Mouse (Mus musculus) common myeloid progenitor, adult 5-6 weeks (primary cell): ENCODE measurements at regions not wholly inside any gene's neighbourhood (a gene's known extent, or its start where the extent isn't known, plus 50 kb on each side); places are given as distances from the start of the nearest gene placed in this dataset.

Experiments
- ATAC-seq: replicated peaks from 2 replicates; pipeline ENCODE4 v1.8.0; 2016; ENCODE audit warnings: low read depth, mild to moderate bottlenecking, moderate TSS enrichment, inconsistent platforms; ENCODE audit not compliant: poor library complexity, severe bottlenecking

DNA sequence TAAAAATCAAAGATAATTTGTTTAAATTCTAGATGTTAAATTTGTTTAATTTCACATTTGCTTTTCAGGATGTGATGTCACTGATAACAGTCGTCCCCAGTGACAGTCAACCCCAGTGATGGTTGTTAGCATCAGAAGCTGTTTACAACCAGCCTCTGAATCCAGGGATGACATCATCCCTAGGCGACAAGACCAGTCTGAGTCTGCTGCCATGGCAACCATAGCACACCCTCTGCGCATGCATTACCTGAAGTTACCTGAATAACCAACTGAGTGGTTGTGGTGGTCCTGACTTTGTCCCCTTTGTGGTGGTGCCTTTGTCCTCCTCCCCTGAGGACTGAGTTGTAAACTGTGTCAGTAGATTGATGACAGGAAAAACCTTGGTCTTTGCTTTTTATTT is 92.0 kb upstream of the Zfp644 start:
- ATAC-seq, result no peak

DNA sequence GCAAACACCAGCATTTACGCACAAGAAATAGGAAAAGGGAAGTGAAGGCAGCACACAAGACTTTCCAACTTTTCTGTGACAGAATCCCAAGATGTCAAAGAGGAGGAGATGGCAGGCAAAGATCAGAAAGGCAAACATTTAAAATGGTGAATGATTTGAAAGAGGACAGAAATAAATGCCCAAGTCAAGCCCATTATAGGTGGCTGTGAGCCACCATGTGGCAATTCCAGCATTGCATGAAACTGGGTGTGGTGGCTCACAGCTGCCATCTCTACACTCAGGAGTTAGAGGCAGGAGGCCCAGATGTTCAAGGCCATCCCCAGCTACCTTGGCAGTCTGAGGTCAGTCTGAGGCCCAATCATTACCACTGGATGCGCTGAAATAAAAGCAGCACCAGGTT is 88.0 kb upstream of the Zfp644 start:
- peak; percentile 60; the same call in 1 of the 2 replicates for ATAC-seq

DNA sequence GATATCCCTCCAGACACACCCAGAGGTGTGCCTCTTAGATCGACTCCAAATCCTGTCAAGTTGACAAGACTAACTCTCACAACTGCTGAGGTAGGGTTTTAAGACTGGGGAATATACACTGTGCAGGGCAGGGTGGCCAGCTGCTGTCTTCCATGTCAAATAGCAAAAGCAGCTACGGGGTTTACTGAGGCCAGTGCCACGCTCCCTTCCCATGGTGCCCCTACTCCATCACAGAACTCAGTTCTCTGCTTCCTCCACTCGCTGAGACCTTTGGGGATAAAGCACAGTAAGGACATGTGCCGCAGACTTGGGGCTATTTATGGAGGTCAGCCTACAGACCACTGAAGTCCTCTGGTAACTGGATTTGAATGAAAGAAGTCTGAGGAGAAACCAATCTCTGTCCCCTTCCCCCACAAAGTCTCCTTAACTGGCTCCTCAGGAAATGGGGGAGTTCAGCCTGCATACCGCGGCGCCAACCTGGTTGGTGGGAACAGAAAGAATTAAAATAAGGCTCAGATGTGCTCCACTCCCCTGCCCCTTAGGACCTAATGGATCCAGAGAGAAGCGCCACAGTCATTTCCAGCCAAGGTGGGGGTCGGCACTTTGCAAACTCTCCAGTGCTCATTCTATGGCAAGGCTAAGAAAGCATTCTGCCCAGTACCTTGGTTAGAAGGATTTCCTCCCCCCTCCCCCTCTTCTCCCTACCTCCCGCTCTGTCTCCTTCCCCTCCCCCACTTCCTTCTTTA is 87.0 kb upstream of the Zfp644 start:
- ATAC-seq, result 0 out of 2 replicates have a peak, but pooled peaks have one; percentile 25

DNA sequence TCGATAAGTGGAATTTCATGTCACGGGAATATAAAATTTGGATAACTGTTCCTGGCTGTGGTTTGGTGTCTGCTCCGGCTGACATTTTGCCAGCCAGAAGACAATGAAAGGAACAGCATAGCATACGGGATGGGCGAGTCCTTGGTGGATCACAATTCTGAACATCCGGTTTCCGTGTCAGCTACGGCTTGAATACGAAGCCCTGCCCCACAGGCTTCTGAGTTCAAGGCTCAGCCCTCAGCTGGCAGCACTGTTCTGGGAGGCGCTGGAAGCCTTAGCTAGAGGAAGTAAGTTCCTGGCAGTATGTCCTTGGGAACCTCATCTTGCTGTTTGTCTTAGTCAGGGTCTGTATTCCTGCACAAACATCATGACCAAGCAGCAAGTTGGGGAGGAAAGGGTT is 83.7 kb upstream of the Zfp644 start:
- ATAC-seq, result no peak

DNA sequence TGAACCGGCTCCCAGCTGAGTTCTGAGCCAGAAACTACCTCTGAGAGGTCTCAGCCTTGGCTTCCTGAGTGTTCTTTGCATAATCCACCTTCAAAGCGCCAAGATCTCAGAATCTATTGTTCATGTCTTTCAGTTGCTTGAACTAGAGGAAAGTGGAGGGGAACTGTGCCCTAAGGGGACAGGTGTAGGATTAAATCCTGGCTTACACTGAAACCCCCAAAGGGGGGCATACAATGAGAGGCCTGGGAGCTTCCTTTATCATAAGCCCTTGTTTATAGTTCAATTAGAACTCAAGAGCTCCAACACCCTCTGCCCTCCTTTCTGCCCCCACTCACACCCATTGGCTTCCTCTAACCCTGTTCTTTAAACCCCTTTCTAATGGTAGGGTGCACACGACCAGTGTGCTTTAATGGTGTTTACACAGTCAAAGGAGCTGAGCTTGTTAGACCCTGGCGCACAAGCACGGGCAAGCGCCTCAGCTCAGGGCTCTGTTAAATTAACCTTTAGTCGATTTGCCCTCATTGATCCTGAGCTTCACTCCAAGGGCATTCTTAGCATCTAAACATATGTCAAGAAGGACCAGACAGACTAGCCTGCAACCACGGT is 81.2 kb upstream of the Zfp644 start:
- ATAC-seq, result no peak

DNA sequence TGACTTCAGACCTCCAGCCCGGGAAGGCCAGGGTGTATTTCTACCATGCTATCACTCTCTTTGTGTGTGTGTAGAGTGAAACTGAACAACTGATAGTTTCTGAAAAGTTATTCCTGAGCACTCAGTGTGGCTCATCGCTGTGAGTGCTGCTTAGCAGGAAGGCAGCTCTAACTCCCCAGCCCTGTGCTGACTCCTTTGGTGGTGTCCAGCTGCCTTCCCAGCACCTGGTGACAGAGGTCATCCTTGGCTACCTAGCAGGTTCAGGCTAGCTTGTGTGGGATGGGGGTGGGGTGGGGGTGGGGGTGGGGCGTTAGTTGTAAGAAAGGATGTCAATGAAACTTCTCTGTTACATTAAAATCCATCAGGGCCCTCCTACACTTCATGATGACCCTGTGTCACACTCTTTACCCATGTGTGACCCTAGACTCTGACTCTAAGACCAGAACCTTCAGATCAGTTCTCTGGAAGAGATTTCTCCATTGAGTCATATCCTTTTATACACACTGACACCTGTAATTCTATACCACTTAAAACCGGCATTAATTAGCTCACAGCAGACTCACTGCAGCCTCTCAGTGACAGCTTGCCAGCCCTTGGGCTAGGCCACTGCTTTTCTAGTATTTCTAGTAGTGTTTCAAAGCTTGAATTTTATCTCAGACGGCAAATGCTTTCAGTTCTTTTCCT is 78.1 kb upstream of the Zfp644 start:
- ATAC-seq, result no peak

DNA sequence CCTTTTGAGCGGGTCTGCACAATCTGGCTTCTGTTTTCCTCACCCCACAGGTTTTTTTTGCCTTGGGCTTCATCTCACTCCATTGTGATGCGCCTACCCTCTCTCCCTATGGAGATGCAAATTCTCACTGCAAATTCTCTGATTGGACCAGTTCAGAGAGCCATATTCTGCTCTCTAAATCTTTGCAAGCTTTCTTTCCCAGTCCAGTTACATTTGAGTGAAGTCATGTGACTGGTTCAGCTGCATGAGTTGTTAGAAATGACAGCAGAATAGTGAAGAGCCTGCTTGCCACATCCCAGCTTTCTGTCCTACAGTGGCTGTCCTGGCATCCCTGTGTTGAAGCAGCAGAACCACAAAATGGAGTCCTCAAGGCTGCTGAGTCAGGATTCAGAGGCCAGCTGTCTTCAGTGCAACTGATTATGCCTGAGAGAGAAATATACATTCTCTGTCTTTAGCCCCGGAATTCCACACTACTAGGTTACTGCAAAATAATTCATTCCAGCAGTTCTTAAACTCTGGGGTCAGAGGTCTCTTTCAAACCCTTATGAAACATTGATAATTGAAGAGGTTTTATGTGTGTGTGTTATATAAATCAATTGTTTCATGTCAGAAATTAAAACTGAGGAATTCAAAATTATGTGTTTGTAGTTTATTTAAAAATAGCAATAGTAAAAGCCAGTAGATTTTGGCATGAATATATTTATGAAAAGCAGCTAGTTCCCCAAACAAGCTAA is 76.3 kb upstream of the Zfp644 start:
- ATAC-seq, result no peak

DNA sequence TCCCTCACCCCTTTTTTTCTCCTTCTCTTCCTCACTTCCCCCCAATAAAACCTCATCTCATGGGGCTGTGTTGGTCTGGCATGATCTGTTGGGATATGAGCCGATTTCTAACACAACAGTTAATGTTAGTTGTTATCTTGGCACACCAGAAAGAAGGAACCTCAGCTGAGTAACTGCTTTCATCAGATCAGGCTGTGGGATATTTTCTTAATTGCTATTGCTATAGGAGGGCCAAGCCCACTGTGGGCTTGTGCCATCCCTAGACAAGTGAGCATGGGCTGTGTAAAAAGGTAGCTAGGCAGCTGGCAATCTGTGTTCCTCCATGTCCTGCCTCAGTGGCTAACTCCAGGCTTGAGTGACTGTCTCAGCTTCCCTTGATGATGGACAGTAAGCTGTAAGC is 73.9 kb upstream of the Zfp644 start:
- ATAC-seq, result peak; percentile 25; the same call in 1 of the 2 replicates

DNA sequence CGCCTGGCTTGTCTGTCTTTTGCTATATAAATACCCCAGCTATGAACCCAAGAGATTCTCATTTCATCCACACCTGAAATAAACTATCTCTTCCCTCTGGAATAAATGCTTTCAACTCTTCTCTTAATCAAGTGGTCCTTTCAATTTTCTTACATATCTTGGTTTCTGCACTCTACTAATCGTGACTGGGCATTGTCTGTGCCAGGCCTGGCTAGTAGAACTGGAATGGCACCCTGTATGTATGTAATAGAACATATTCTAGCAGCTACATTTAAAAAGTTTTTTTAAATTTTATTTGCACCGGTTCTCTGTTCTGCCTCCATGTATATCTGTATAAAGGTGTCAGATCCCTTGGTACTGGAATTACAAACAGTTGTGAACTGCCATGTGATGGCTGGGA is 68.2 kb upstream of the Zfp644 start:
- ATAC-seq, result no peak

DNA sequence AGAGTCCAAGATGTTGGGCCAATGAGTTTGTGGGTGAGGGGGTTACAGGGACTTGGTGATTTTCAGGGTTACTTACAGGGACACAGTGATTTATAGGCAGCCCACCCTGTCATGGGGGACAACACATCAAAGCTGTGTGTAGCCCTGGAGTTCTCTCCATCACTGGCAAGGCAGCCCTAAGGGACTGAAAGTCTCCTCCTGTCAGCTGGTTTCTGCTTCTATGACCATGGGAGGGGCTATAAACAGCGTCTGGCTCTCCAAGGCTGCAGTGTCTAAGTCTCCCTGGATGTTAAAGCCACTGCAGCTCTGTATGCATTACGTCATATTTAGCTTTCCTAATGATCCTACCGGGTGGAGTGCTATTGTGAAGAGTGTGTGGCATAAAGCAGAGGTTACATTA is 66.2 kb upstream of the Zfp644 start:
- ATAC-seq, result no peak

DNA sequence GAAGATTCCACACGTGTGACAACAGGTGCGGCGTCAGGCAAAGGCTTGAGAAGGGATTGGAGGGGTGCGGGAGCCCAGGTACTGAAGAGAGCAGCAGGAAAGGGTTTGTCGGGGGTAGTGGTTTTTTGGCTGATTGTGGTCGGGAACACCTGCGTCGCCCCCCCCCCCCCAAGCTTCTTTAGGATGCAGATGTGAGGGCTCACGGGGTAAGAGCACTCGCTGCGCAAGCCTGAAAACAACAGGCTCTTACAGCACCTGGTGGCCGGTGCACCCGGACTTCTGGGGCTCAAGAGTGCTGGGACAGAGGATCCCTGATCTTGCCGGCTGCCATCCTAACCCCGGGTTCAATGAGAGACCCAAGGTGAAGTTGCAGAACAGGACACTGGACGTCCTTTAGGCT is 60.9 kb upstream of the Zfp644 start:
- ATAC-seq, result no peak

DNA sequence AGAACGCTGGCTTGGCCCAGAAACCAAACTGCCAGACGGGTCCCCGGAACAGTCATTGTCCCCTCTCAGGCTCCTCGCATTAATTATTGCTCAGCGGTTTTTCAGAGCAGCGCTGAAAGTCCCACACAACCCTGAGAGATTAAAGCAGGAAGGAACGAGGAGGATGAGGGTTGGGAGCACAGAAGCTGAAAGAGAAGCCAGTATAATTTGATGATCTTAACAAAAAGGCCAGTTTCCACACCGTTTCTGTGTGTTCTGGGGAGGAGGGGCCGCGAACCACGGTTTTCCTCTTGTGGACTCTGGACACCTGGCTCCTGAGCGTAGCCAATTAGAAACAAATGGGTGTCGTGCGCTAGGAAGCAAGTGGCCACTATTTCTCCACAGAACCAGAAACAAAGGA is 60.3 kb upstream of the Zfp644 start:
- peak; percentile 34; the same call in 1 of the 2 replicates for ATAC-seq

DNA sequence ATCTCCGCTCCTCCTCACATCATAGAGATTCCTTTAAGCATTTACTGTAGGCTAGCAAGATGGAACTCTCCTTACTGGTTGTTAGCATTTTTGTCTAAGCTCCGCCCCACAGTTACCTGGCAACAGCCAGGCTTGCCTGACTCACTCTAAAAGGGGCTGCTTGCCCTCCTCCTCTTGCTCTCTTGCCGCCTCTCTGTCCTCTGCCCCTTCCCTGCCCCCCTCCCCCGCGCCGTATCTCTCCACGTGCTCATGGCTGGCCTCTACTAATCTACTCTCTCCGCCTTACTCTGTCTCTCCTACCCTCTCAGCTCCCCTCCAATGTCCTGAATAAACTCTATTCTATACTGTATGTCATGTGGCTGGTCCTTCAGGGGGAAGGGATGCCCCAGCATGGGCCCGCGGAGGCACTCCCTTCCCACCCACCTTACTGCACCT is 59.9 kb upstream of the Zfp644 start:
- ATAC-seq, result peak; percentile 39; the same call in 1 of the 2 replicates

DNA sequence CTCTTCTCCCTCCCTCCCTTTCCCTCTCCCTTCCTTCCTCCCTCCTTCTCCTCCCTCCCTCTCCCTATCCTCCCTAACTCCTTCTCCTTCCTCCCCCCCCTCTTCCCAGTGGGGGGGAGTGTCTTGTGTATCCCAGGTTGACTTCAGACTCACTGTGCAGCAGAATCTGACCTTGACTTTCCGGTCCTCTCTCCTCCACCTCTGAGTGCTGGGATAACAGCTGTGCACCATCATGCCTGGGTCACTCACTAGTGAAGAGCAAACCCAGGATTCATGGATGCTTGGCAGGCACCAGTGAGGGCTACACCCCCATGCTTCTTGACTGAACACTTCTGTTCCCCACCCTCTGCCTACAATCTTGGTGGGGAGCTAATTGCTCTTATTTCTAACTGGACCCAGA is 56.2 kb upstream of the Zfp644 start:
- ATAC-seq, result no peak

DNA sequence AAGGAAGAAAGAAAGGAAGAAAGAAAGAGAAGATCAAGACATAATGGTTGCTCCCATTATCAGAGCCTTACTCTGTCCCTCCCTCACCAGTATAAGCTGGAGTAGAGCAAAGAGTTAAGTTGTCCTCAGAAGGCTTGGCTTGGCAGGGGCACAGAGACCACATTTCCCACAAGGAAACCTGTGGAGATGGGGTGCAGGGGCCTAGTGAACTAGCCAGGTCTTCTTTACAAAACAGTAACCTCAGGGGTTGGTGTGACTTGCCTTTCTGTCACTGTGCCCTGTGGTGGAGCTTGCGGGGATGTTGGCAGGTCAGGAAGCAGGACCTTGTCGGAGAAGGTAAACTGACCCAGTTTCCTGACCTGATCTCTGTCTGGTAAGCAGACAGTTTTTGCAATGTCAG is 53.1 kb upstream of the Zfp644 start:
- ATAC-seq, result peak; percentile 85

DNA sequence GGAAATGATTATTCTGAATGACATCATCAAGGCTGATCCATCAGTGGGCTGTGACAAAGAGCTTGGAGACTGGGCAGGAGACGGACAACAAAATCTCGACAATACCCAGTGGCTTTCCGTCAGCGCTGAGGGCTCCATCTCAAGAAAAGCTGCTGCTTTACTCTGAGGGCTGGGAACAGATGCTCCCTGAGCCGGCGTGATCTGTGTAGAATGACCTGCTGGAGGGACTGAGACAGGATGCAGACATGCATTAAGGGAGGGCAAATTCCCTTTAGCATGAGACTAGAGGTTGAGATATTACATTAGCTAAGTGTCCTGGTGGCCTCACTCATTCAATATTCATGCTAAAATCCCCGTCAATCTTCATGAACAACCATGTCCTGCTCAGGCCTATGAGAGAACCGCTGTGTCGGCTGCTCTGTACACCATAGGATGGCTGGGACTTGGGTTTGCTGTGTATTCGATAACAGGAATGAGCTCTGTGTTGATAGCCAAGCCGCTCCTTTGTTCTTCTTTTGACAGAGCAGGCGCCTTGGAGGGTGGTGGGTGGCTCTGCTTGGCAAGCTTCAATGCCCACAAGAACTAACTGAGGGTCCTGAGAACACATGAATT is 51.5 kb upstream of the Zfp644 start:
- no peak for ATAC-seq
